Mouse (Mus musculus): Measurements from ENCODE around the gene Grm1.

DNA sequence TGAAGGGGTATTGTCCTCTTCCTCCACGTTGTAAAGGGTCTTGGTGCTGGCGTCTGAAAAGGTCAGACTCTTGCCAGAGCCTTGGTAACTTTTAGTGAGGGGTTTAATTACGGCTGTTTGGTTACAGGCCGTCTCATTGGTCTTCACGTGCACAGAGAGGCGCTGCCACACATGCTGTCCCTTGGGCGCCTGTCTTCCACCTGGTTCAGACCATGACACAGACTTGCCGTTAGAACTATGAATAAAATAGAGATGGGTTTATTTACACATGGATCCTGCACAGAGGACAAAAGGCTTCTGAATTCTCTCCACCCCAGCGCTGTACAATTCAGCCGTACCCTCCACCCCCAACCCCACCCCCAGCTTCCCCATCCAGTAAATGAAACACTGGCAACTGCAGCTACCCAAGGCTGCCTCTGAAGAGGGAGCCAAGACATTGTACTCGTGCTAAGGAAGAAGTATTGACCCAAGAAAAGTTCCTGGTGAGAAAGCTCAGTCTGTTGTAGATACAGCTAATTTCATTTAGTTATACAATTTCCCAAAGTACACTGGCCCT, 392.4 kb downstream of the Grm1 start:
- no peak for TF ChIP-seq UBTF (IDR thresholded peaks at IDR 0.05; ENCODE audit: low read depth, low read length)
- no peak for TF ChIP-seq POLR2A (IDR thresholded peaks at IDR 0.05; ENCODE audit: low read depth, low read length)
- no peak for TF ChIP-seq CTCF (conservative IDR thresholded peaks at IDR 0.05 in 1 of 2, IDR thresholded peaks at IDR 0.05 in 1 of 2; ENCODE audit: low read depth in 2 of 2, low read length in 2 of 2)
- TF ChIP-seq USF1 (IDR thresholded peaks at IDR 0.05; ENCODE audit: low read depth, low read length), result no peak
- TF ChIP-seq MYC (IDR thresholded peaks at IDR 0.05; ENCODE audit: low read depth, low read length), result no peak
- no peak for TF ChIP-seq ZC3H11A (IDR thresholded peaks at IDR 0.05; ENCODE audit: low read depth, low read length)
- TF ChIP-seq NRF1 (IDR thresholded peaks at IDR 0.05; ENCODE audit: low read depth, low read length), result no peak
- no peak for TF ChIP-seq BHLHE40 (IDR thresholded peaks at IDR 0.05; ENCODE audit: low read depth, low read length)
- TF ChIP-seq MAZ (IDR thresholded peaks at IDR 0.05; ENCODE audit: low read depth, low read length), result no peak
- TF ChIP-seq HCFC1 (IDR thresholded peaks at IDR 0.05; ENCODE audit: low read depth, low read length), result no peak
- no peak for TF ChIP-seq MAFK (IDR thresholded peaks at IDR 0.05; ENCODE audit: insufficient replicate concordance, low read length)
- no peak for TF ChIP-seq ETS1 (conservative IDR thresholded peaks at IDR 0.05; ENCODE audit: low read depth, low read length)
